Mouse (Mus musculus): ENCODE measurements at regions not wholly inside any gene's neighbourhood (a gene's known extent, or its start where the extent isn't known, plus 50 kb on each side); places are given as distances from the start of the nearest gene placed in this dataset.

DNA sequence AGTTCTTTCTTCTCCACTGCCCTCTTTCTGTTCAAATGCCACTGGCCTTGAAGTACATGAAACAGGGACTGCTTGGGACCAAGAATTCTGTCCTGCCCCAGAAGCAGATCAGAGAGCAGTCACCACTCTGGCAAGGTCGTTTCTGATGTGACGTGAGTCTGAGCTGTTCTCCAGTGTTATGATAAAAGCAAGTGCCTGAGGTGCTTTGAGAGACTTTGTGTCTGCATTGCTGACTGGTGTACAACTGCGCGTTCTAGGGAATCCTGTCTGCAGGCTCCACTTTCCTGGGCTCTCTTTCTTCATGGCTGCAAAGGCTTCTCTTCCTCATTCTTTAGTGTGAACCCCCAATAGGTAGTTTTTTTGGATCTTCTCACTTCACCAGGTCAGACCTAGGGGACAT lies 356.8 kb upstream of the Acvr2a start:
- DNase-seq (ENCODE audit: low read depth) = no peak

DNA sequence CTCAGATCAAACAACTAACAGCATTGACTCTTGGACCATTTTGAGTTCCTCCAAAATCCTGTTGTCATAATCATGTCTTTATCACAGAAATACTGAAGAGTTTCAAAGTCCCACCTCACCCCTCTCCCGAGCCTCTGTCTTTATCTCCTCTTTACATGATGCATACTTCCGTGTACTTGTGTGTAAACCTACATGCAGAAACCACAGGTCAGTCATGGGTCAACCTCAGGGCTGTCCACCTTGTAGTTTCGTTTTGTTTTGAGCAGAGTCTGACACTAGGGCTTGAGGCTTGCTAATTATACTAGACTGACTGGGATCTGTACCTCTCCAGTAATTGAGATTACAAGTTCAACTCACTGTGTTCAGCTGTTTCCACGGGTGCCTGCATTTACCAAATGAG lies 348.4 kb upstream of the Acvr2a start:
- DNase-seq (ENCODE audit: low read depth) = no peak

DNA sequence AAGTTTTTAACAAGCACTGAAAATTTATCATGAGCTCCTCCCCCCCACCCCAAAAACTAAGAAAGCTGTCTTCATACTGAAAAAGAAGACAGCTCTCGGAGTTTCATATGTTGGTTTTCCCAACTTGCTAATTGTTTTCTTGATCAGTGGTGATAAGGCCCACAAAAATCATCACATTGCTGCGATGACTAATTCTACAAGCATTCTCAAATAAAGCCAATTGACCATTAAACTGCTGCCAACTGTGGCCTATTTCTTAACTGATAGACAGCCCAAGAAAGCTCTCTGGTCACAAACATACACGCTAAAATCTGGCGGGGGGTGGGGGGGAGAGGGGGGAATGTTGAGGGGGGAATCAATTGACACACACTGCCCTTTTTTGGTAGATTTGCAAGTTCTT lies 345.0 kb upstream of the Acvr2a start:
- no peak for DNase-seq (ENCODE audit: low read depth)

DNA sequence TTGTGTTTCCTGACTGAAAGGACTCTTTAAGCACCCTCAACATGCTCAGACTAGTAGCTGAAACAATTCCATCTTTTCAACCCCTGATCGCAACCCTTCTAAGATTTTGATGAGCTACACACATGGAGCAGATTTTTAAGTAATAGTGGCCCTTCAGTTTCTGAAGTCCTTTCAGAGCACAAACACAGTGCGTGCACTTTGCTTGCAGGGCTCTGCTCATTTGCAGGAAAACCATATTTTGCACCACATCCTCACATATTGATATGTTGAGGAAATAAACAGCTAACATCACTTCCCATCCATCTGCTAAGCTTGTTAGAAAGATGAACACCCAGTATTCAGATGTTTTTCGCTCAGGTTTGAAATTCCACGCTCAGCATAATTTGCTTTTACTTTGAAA lies 344.6 kb upstream of the Acvr2a start:
- DNase-seq (ENCODE audit: low read depth) = peak; percentile 27

DNA sequence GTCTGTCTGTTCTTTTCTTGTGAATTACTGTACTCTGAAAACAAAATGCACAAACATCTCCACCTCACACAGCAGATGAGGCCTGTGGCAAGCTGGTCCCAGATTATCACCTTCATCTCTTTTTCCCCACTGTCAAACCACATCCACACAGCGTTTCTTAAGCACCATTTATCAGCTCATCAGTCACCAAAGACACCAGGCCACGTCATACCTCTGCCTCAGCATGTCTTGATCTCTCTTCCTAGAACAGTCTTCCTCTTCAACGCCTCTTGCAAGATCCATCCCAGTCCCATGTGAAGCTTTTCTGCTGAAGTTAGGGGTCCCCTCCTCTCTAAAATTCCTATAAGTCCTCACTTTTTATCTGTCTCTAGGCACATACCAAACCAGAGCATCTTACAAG lies 340.8 kb upstream of the Acvr2a start:
- peak; percentile 55 for DNase-seq (ENCODE audit: low read depth)

DNA sequence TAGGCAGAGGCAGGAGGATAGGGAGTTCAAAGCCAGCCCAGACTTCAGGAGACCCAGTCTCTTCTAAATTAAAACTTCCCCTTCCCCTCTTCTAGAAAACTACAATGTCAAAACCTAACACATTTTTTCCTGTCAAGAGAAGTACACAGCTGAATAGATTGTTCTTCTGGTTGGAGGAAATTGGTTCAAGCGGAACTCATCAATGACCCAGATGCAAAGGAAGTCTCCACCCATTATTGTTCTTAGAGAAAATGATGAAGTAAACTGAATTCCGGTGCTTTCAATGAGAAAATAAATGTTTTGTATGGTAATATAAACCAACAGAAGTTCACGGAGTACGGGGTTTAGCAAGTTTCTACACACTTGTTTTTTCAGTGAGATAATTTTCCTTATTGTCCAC lies 339.3 kb upstream of the Acvr2a start:
- peak; percentile 11 for DNase-seq (ENCODE audit: low read depth)

DNA sequence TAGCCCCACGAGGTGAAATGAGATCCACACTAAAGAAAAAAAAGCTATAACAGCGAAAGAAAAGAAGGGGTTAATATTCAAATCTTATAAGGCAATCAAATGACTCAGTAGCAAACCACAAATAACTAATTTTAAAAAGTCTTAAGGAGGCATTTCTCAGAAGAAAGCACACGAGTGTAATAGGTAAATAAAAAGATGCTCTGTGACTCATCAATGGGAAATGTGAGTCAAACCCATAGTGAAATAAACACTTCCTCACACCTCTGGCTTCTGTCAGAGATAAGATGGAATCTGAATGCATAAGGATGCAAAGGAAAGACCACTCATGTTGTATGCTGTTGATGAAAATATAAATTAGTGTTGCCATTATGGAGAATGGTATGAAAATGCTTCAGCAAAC lies 337.1 kb upstream of the Acvr2a start:
- no peak for DNase-seq (ENCODE audit: low read depth)

DNA sequence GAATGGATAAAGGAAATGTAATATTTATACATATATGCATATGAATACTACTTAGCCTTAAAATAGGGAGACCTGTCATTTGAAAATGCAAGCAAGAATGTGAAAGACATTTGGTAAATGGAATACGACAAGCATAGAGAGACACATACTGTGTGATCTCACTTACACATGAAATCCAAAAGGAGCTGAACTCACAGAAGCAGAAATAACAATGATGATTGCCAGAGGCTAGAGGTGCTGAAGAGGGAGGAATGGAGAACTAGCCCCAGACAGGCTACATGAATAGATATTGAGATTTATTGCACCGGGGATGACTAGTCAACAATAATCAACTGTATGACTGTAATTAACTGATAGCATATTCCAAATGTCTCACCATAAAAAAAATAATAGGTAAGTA lies 336.6 kb upstream of the Acvr2a start:
- no peak for DNase-seq (ENCODE audit: low read depth)

DNA sequence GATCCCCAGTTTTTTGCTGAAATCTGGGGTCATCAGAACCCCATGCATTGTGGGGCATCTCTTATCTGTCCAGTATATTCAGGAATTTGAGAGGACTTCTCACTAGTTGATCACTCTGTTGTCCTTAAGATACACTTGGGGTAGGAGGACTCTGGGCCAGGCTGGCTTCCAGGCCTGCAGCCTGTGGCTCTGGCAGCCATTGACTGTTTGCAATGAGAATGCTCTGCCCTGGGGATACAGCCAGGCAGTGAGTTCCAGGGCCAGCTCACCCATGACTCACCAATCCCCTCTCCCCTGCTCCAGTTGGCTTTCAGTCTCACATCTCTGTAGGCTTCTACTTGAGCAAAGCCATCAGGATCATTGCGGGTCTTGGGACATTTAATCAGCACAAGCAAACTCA lies 334.3 kb upstream of the Acvr2a start:
- no peak for DNase-seq (ENCODE audit: low read depth)

DNA sequence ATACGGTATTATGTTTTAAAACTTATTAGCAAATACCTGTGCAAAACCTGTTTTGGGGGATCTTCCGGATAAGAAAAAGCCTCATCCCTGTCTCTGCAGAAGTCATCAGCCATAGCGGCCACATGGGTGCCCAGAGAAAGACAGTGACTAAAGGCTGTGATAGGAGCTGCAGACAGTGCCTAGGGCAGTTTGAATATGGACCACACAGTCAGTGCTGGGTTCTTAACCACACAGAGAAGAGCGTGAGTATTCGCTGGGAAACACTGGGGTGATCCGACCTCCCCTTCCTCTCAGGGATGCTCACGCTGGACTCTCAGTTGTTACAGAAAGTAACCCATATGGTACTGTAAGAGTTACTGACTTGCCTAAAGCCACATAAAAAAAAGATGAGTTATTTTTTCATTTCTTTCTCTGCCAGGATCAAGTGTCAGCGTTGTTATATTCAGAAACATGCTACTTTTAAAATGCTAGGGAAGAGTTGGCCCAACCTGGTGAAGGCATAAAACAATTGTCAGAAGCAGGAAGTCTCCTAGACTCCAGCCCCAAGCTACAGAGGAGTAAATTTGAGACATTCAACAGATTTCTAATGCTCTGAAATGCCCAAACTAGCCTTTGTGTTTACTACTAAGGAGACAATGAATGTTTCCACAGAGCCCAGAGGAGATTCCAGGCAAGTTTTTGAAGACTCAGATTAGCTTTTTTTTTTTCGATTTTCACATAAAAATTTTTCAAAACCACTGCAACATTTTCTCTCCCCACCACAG lies 333.3 kb upstream of the Acvr2a start:
- no peak for DNase-seq (ENCODE audit: low read depth)

DNA sequence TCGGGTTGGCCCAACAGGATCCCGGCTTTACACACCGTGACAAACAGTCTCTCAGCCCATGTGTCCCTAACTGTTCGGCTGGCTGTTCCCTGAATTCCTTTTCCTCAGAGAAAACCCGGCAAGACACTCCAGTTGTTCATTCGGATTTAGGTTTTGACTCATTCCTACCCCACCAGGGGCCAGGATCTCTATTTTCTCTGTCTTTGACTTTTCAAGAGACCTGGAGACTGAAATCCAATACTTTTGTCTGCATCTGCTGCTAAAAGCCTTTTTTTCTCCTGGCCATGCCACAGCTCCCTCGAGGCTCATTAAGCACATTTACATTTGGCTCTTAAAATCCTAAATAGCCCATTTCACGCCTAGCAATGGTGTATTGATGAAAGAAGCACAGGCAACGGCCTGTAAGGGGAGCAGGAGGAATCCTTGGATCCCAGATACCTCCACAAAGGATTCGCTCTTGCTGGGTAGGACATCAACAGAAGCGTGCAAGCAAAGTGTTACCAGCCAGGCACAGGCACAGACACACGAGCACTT lies 332.6 kb upstream of the Acvr2a start:
- no peak for DNase-seq (ENCODE audit: low read depth)

DNA sequence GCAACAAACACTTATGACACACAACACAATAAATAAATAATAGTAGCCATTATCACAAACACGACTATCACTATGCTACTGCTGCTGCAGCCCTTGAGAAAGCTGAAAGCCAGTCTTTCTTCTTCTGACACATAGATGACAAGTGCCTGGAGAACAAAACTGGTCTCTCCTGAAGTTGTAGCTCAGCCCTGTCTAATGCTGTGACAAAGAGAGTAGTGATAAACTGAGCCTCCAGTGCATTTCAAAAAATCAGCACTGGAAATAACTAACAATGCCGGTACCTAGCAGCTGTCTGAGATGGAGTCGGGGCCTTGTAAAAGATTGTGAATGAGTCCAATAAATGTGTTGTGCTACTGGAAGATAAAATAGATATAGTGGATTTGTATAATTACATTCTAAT lies 320.3 kb upstream of the Acvr2a start:
- DNase-seq (ENCODE audit: low read depth) = no peak

DNA sequence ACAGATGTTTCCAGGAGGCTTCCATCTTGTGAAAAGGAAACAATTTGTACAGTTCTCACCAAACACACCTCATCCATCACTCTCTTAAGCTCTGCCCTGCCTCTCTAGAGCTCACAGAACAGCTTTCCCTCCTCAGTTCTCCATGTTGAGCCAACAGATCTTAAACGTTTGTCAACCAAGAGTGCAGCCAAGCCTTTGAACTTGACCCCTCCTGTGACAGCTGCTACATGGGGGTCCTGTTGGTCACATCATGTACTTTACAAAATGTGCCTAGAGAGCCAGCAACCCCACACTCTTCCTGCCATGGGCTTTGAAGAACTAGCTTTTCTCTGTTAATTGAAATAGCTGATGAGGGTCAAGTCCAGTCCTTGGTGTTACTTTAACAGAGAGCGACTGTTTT lies 319.8 kb upstream of the Acvr2a start:
- DNase-seq (ENCODE audit: low read depth) = no peak

DNA sequence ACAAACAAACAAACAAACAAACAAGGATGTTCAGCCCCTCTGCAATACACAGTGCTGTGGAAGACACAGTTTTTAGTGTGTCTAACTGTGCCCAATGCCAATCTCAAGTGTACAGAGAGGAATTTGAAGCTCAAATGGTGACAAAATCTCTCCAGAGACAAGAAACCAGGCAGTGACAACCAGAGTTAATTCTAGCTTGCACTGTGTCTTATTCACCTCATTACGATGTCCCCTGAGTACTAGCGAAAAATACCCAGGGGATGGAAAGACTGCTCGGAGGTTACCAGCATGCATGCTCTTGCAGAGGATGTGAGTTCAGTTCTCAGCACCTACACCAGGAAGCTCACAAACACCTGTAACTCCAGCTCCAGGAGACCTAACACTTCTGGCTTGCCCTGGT lies 319.3 kb upstream of the Acvr2a start:
- no peak for DNase-seq (ENCODE audit: low read depth)

DNA sequence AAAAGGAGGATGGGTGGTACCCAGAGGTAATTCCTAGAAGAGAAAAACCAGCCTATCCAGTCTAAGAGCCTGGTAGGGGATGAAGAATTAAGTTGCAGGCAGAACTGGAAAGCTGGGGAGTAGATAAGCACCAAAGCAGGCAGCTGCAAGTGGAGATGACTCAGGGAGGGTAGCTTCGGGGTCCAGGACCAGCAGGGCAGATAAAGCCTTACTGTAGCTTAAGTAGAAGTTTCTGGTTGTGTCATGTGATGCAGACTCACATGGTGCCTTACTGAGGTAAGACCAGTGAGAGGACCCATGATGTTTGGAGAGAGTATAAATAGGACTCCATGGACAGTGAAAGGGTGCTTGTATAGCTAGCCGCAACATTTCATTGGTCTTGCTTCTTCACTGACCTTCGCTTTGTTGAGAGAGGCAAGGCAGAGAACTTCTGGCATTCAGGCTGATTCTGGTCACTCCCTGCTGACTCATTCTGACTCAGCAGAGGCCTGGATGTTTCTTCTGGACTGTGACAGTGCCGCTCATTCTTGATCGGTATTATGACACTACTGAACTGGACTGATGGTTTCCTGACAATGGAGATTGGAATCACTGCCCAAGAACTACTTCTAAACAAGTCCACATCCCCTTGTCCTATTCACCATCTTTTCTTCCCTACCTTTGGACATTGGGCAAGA lies 315.7 kb upstream of the Acvr2a start:
- DNase-seq (ENCODE audit: low read depth) = no peak

DNA sequence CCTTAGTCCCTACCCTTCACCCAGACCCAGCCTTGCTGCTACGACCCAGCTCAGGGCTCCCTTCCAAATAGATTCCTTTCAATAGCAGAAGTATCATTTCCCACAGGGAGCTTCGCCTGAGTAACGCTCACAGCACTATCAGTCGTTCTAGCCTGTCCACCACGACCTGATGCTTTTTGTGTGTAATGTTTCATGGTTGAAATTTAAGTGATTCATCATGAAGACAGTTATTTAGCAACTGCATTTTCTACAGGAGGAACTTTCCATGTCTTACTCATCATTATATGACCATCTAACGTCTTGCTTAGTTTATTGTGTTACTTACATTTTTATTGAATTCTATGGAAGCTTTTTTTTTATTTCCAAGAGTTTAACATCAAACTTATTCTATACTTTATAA lies 314.5 kb upstream of the Acvr2a start:
- DNase-seq (ENCODE audit: low read depth) = no peak

DNA sequence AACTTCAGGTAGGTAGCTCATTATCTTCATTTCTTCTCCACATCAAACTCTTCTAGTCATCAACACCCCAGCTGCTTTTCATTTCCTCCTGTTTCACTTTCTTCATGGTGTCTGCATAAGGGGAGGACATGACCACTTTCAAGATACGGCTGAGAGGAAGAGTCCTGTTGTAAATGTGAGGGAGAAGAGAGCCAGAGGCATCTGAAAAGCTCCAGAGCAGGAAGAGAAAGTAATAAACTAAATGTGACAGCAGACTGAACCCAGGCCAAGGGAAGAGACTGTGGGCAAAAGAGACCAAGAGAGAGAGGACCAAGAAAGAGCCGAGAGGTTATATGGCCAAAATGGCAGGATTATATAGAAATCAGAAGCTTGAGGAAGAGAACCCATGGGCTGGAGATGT lies 312.5 kb upstream of the Acvr2a start:
- DNase-seq (ENCODE audit: low read depth) = no peak

DNA sequence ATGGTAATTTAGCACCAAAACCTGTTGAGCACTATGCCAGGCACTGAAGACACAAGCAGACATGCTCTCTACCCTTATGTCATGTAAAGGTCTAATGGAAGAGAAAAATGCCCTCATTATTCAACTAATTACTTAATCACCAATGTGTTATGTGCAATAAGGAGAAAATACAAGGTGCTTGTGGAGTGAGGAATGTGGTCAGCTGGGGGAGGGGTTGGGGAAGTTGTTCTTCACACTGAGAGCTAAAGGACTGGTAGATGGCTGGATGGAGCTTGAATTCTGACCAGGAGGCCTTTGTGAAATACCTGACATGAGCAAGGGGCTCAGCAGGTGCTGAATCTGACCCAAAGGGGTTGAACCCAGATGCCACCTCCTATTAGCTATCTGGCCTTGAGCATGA lies 300.1 kb upstream of the Acvr2a start:
- no peak for DNase-seq (ENCODE audit: low read depth)

DNA sequence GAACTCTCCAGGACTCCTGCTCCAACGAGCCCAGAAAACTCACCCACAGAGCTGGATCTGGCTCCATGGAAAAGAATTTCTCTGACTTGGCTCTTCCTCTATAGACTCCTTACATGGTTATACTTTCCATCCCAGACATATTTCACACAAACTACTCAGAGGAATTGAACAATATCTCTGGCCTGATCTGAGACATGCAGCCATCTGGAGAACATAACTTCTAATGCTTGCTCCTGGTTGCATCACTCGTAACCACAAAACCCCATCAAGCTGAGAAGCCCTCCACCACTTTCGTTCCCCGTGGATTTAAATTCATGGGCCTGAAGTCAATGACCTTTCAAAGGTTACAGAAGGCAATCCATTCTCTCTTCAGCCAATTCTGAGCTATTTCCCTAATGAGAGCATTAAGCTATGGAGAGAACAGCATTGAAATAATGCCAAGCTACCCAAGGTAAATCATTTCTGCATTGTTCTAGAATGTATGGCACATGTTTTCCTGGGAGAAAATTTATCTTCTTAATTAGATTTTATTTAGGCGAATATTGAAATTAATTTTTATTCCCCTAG lies 294.0 kb upstream of the Acvr2a start:
- no peak for DNase-seq (ENCODE audit: low read depth)

DNA sequence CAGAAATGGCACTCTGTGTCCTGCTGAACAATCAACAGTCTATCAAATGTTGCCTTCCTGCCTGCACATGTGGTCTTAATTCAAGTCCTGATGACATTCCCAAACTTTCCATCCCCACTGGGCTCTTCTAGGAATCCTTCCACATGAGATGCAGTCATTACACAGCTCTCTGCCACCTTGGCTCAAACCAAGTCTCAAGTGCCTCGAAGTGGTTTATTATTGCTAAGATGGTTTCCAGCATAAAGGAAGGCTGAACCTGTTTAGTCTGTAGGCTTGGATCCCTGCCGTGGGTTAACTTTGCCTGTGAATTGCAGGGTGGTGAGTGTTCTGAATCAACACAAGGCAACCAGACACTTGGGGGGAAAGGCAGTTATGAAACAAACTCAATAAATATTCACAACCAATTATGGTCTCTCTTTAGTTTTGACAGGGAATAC lies 293.4 kb upstream of the Acvr2a start:
- no peak for DNase-seq (ENCODE audit: low read depth)

DNA sequence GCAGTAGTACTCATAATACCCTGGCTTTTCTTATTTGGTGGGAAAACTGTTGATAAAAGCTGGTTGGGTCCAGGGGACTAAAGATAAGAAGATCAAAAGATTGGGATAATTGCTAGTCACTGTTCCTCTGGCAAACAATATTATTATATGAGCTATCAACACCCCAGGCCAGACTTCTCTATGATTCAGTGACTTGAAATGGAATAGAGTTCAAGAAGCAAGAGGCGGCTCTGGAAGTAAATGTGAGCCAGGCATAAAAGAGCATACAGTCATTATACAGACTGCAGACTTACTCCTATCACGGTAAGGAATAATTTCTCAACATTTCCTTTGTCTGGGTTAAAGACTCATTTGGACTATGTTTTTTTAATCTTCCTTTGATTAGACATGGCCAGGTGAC lies 278.5 kb upstream of the Acvr2a start:
- DNase-seq (ENCODE audit: low read depth) = no peak

DNA sequence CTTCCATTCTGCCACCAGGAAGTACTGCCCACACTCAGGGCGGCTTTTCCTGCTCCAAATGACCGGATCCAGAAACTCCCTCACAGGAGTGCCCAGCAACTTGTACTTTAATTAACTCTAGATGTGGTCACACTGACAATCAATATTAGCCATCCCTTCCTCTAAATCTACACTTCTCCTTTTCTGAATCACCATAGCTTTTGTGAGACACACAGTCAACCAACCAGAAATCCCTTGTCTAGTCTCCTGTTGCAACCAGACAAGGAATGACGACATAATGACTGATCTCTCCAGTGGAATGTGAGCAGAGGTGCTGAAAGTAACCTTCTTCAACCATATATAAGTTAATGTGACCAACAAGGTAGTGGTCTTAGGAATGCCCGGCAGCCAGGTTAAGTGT lies 277.0 kb upstream of the Acvr2a start:
- DNase-seq (ENCODE audit: low read depth) = no peak

DNA sequence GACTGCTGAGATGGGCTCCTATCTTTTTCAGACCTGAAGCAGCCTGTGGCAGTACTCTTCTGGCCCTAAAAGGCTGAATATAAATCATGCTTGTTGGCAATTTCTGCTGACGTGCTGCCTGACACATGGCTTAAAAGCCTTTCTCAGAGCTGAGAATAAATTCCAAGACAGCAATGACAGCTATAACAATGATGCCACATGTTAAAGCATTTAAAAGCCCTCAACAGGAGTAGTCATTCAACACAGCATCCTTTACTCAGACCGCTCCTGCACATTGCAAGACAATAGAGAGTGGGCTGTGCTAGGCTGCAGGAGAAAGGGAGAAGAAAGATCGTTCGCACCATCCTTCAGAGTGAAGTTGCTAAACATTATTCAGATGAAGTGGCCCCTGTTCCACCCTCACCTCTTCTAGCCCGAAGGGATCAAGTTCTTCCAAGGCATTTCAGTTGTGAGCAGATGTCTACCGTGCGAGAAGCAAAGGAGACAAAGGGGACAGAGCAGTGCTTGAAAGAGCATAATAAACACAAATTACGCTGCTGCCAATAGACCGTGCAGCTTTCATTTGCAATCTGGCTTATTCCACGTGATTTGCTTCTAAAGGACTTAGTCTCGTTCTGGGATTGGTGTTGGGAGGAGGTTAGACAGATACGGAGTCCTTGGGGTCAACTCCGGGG lies 275.1 kb upstream of the Acvr2a start:
- no peak for DNase-seq (ENCODE audit: low read depth)

Data from naive thymus-derived CD4-positive, alpha-beta T cell, adult 2 months (primary cell).